Mouse (Mus musculus): ENCODE data around the gene Hsd17b11.
"Not testable (repeated sequence)": the region's sequence is repeated elsewhere in the genome, so short reads cannot be mapped to it uniquely, and the experiment has no call there.

Gene Hsd17b11

GRCm38 (mm10) chr5:103980705-103981560 is 40.8 kb downstream of the Hsd17b11 start:
- DNase-seq (ENCODE audit: low spot score in 2 of 2): no peak

- DNase-seq (ENCODE audit: low spot score in 2 of 2): no peak
Measured at GRCm38 (mm10) chr5:103977907-103978570, 43.7 kb downstream of the Hsd17b11 start.

GRCm38 (mm10) chr5:103977297-103977696 is 44.4 kb downstream of the Hsd17b11 start, which contains the start of gene Hsd17b13:
Gene Hsd17b13, minus strand, starts transcription at chr5:103977410.
- no peak for DNase-seq (ENCODE audit: low spot score in 2 of 2)

GRCm38 (mm10) chr5:103975736-103976135 is 46.0 kb downstream of the Hsd17b11 start:
- DNase-seq (ENCODE audit: low spot score in 2 of 2): no peak

- DNase-seq (ENCODE audit: low spot score in 2 of 2): no peak
Measured at GRCm38 (mm10) chr5:103972801-103973200, 48.9 kb downstream of the Hsd17b11 start.

GRCm38 (mm10) chr5:103972379-103972778 is 49.3 kb downstream of the Hsd17b11 start:
- DNase-seq (ENCODE audit: low spot score in 2 of 2): no peak

- DNase-seq (ENCODE audit: low spot score in 2 of 2): no peak
Measured at GRCm38 (mm10) chr5:103971051-103971450, 50.7 kb downstream of the Hsd17b11 start.

- no peak for DNase-seq (ENCODE audit: low spot score in 2 of 2)
Measured at GRCm38 (mm10) chr5:103962935-103963429, 58.7 kb downstream of the Hsd17b11 start.

GRCm38 (mm10) chr5:103954638-103955037 is 67.1 kb downstream of the Hsd17b11 start:
- DNase-seq (ENCODE audit: low spot score in 2 of 2): no peak

- no peak for DNase-seq (ENCODE audit: low spot score in 2 of 2)
Measured at GRCm38 (mm10) chr5:103953135-103954083, 68.3 kb downstream of the Hsd17b11 start.

- not testable (repeated sequence) for DNase-seq (ENCODE audit: low spot score in 2 of 2)
Measured at GRCm38 (mm10) chr5:103950138-103950537, 71.6 kb downstream of the Hsd17b11 start.

GRCm38 (mm10) chr5:103943183-103943582 is 78.5 kb downstream of the Hsd17b11 start:
- no peak for DNase-seq (ENCODE audit: low spot score in 2 of 2)

- no peak for DNase-seq (ENCODE audit: low spot score in 2 of 2)
Measured at GRCm38 (mm10) chr5:103939856-103940255, 81.9 kb downstream of the Hsd17b11 start.
